Mouse (Mus musculus): ENCODE data around the gene Mrpl2.

Gene Mrpl2

GRCm38 (mm10) chr17:46673850-46674529, 28.0 kb downstream of the Mrpl2 start, which contains the start of gene Rrp36:
TSS of gene Rrp36 (minus strand) at chr17:46674352.
- DNase-seq: peak; percentile 88 to 92

DNA sequence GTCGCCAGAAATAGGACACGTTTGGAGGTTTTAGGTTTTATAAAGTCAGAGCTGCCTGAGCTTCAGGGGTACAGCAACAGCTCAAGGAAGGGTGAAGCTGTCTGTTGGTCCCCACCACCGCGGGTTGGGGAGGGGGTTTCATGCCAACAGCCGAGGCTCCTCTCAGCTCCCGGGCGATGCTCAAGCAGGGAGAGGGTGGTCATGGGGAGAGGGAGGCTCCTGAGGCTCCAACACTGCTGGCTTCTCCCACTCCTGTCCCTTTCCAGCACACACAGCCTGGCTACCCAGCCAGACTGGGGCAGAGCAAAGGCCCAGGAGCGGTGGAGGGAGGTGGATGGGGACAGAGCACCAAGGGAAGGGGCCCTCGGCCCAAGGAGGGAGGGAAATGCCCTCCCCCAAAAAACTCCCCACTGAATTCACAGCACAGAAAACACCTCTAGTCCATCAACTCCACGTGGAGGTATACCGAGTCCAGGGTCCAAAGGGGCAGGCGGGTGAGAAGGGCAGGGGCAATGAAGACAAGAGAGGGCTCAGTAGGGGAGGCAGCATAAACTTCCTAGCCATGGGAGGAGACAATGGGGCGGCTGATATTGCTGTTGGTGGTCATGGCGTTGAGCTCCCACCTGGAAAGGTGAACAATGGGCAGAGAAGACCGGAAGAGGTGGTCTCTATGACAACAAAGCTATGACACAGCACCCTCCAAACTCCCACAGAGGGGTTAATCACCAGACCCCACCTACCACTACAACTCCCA, 28.7 kb downstream of the Mrpl2 start:
- DNase-seq: no peak

DNA sequence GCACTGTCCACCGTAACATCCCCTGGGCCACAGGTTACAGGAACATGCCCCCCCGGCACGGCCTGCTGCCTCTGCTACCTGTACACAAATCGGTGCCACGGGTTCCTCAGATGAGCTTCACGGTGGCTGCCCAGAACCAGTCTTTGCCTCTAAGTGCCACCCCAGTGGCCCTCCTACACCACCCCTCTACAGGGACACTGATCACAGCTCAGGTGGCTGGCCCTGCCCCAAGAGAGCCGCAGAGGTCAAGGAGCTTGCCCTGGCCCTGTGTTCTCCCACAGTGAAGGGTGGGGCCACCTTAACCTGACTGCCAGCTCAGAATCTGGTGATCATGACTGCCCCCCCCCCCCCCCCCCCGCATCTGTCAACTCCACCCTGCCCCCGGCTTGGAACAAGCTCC, 32.4 kb downstream of the Mrpl2 start, which contains the start of gene Mea1:
TSS of gene Mea1 (plus strand) at position 378 of the 400 bp plus-strand sequence.
- peak in 1 of 2 experiments; percentile 37 for DNase-seq

- DNase-seq: no peak
These were observed 32.9 kb downstream of the Mrpl2 start for GRCm38 (mm10) chr17:46678911-46679310.

DNA sequence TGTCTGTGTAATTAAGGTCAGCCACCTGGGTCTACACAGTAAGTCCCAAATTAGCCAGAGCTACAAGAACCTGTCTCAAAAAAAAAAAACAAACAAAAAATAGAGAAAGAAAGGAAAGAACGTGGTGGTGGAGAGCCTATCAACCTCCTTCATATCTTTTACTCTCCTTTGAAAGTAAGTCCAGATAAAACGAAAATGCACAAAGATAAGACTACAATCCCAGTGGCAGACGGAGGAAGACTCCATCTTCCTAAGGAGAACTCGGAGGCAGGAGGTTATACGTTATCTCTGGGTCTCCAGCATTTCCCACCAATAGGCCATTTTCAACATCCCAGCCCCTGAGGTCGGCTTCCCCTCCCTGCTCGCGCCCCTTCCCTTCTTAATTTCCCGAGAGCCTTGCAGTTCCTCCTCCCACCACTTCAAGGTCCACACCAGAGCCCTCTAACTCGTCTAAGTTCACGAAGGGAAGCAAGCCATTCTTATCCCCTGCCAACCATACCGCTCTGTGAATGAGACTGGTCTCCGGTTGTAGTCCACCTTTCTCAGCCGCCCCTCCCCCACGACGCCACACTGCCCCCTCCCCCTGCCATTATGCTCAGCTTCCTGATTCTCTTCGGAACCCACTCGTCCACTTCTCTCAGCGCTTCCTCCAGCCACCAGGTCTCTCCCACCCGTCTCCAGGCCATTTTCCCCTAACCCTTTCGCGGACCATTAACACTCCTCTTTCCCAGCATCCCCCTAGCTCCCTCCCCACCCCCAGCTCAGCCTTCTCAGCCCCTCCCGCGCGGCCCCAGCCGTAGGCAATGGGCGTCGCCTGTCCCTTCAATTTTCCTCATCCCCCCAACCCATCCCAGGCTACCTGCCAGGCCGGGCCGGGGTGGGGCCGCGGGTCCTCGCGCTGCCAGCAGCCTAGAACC, 34.1 kb downstream of the Mrpl2 start:
- peak in 1 of 2 experiments; percentile 72 for DNase-seq

DNA sequence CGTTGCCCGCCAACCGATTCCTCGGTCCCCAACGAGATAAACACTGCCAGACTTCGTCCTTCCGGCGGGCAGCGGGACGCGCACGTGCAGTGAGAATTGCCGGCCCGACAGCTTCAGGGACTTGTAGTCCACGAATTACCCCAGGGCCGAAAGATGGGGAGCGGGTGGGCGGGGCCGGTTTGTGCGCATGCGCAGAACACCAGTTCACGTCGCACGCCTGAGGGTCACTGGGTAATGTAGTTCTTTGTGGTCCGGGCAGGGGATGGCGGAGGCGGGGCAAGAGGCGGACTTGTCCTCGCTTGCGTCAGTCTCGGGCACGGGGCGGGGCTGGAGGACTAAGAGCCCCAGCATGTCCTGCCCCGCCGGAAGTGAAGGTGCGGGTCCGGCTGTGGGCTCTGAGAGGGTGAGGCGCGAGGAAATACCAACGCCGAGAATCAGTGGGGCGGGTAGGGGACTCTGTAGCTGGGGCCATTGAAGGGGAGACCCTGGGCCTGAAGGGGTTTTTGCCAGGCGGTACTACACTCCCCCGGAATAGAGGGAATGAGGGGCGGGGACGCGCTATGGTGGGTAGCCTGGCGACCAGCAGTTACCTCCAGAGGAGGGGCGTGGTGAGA, 34.8 kb downstream of the Mrpl2 start, which contains the start of gene Klhdc3:
TSS of gene Klhdc3 (minus strand) at position 155 of the 614 bp plus-strand sequence.
- peak; percentile 96 to 99 for DNase-seq

DNA sequence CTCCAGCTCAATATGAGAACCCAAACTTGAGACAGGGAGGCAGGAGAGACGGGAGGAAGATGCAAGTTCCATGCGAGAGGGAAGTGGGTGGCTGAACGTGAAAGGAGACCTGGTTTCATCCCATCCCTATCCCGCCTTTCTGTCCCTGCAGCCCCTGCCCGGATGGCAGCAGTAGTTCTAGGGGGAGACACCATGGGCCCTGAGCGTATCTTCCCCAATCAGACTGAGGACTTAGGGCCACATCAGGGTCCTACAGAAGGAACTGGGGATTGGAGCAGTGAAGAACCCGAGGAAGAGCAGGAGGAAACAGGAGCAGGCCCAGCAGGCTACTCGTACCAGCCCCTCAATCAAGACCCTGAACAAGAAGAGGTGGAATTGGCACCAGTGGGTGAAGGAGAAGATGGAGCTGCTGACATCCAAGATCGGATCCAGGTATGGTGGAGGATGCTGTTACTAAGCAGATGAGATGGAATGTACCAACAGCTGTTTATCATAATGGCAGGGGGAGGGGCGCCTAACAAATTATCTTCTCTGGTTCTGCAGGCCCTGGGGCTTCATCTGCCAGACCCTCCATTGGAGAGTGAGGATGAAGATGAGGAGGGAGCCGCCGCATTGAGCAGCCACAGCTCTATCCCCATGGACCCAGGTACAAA, 35.6 kb downstream of the Mrpl2 start:
- peak in 1 of 2 experiments; percentile 27 for DNase-seq

- DNase-seq: peak in 1 of 2 experiments; percentile 24
These were observed 36.8 kb downstream of the Mrpl2 start for GRCm38 (mm10) chr17:46682654-46683389.

- no peak for DNase-seq
These were observed 39.9 kb downstream of the Mrpl2 start for GRCm38 (mm10) chr17:46685913-46686312.

GRCm38 (mm10) chr17:46690665-46691064, 44.6 kb downstream of the Mrpl2 start:
- DNase-seq: no peak

- DNase-seq: no peak
These were observed 45.4 kb downstream of the Mrpl2 start for GRCm38 (mm10) chr17:46691390-46691789.

- no peak for DNase-seq
These were observed 48.6 kb downstream of the Mrpl2 start for GRCm38 (mm10) chr17:46694517-46695063.

DNA sequence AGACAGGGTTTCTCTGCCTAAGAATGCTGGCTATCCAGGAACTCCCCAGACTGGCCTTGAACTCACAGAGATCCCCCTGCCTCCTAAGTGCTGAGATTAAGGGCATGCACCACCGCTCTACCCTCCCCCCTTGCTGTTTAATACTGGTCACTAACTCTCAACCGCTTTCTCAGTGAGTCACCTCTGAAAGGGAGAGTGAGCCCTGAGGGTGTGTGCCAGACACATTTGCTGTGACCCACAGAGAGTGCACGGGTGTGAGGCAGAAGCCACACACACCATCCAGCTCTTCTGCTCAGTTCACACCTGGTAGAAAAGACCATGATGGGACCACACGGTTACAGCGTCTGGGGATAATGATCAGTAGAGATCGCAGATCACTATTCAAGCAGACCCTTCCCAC, 52.5 kb downstream of the Mrpl2 start:
- no peak for DNase-seq

GRCm38 (mm10) chr17:46699245-46699644, 53.2 kb downstream of the Mrpl2 start:
- no peak for DNase-seq
